Mouse (Mus musculus) MEL (cell line): ENCODE data around the gene Bcl6b. TPM values are rescaled to one million over a fixed set of nuclear protein-coding genes. Genes with fewer than 3 reads are reported as not detected.

ENCODE experiments used
- DNase-seq: peaks from one replicate; pipeline ENCODE4 v3.0.0; 2011; ENCODE audit warnings: low read depth, low spot score
- H3K27ac ChIP-seq: 2 replicates; pipeline ENCODE4 v1.5.1; 2012; ENCODE audit warnings: low read depth, mild to moderate bottlenecking, control low read depth, low read length, moderate library complexity; ENCODE audit not compliant: control insufficient read depth
- H3K27me3 ChIP-seq, 2 experiments: fragments of 150-350 bp in 1 of 2; sonication (generic) in 1 of 2; 2 replicates each; pipeline ENCODE4 v1.6.1; 2012; ENCODE audit warnings: low read length in 2 of 2, mild to moderate bottlenecking in 2 of 2, improper control_type of control experiment in 1 of 2, moderate library complexity in 1 of 2; ENCODE audit not compliant: insufficient read depth in 2 of 2, control insufficient read depth in 1 of 2
- H3K36me3 ChIP-seq, 2 experiments: 2 replicates each; pipeline ENCODE4 v1.6.1; 2012 to 2014; ENCODE audit warnings: low read length in 2 of 2, improper control_type of control experiment in 1 of 2, inconsistent platforms in 1 of 2, mild to moderate bottlenecking in 1 of 2; ENCODE audit not compliant: insufficient read depth in 2 of 2, control insufficient read depth in 1 of 2
- H3K4me1 ChIP-seq, 2 experiments: fragments of 150-350 bp in 1 of 2; sonication (generic) in 1 of 2; 2 replicates each; pipeline ENCODE4 v1.6.1; 2012; ENCODE audit warnings: low read length in 2 of 2, improper control_type of control experiment in 1 of 2, mild to moderate bottlenecking in 1 of 2; ENCODE audit not compliant: insufficient read depth in 2 of 2, control insufficient read depth in 1 of 2
- H3K4me3 ChIP-seq, 2 experiments: fragments of 150-350 bp in 1 of 2; sonication (generic) in 1 of 2; 2 replicates each; pipeline ENCODE4 v1.5.1; 2012; ENCODE audit warnings: low read depth in 2 of 2, low read length in 2 of 2, mild to moderate bottlenecking in 2 of 2, moderate library complexity in 2 of 2, control low read depth in 1 of 2, improper control_type of control experiment in 1 of 2; ENCODE audit not compliant: control insufficient read depth in 1 of 2, insufficient read depth in 1 of 2
- H3K79me2 ChIP-seq: 2 replicates; pipeline ENCODE4 v1.6.1; 2012; ENCODE audit warnings: mild to moderate bottlenecking, low read length, moderate library complexity; ENCODE audit not compliant: control insufficient read depth, poor library complexity, insufficient read depth
- H3K9ac ChIP-seq: 2 replicates; pipeline ENCODE4 v1.6.1; 2012; ENCODE audit warnings: low read depth, mild to moderate bottlenecking, control low read depth, low read length, moderate library complexity; ENCODE audit not compliant: control insufficient read depth, poor library complexity, severe bottlenecking
- H3K9me3 ChIP-seq: fragments of 150-350 bp; sonication (generic); replicated peaks from 2 replicates; pipeline ENCODE4 v1.6.1; 2012; ENCODE audit warnings: mild to moderate bottlenecking, low read length, improper control_type of control experiment, moderate library complexity; ENCODE audit not compliant: insufficient read depth
- BHLHE40 ChIP-seq: IDR thresholded peaks from 2 replicates; pipeline ENCODE4 v1.6.1; 2012; ENCODE audit warnings: low read depth, mild to moderate bottlenecking, inconsistent platforms, low read length, improper control_type of control experiment, borderline replicate concordance
- CHD1 ChIP-seq: IDR thresholded peaks from 2 replicates; pipeline ENCODE4 v1.6.1; 2012; ENCODE audit warnings: low read depth, mild to moderate bottlenecking, inconsistent platforms, low read length, improper control_type of control experiment
- CTCF ChIP-seq, 3 experiments: IDR thresholded peaks in 2 of 3; conservative IDR thresholded peaks in 1 of 3; 2 replicates each; pipeline ENCODE4 v1.5.1; 2011 to 2012; ENCODE audit warnings: low read length in 3 of 3, low read depth in 2 of 3, mild to moderate bottlenecking in 2 of 3, improper control_type of control experiment in 1 of 3, inconsistent platforms in 1 of 3, mixed read lengths in 1 of 3, moderate library complexity in 1 of 3; ENCODE audit not compliant: control insufficient read depth in 1 of 3, insufficient read depth in 1 of 3, poor library complexity in 1 of 3, severe bottlenecking in 1 of 3
- ELF1 ChIP-seq: IDR thresholded peaks from 2 replicates; pipeline ENCODE4 v1.6.1; 2014; ENCODE audit warnings: low read depth, mild to moderate bottlenecking, inconsistent platforms, low read length, improper control_type of control experiment, moderate library complexity
- JUND ChIP-seq: IDR thresholded peaks from 2 replicates; pipeline ENCODE4 v1.6.1; 2011; ENCODE audit warnings: low read depth, mild to moderate bottlenecking, improper control_type of control experiment, low read length
- MAFK ChIP-seq: IDR thresholded peaks from 2 replicates; pipeline ENCODE4 v1.6.1; 2011; ENCODE audit warnings: low read depth, mild to moderate bottlenecking, low read length, improper control_type of control experiment, borderline replicate concordance
- MAX ChIP-seq: IDR thresholded peaks from 2 replicates; pipeline ENCODE4 v1.6.1; 2011; ENCODE audit warnings: low read length, improper control_type of control experiment
- MAZ ChIP-seq: IDR thresholded peaks from 2 replicates; pipeline ENCODE4 v1.6.1; 2012; ENCODE audit warnings: low read depth, mild to moderate bottlenecking, inconsistent platforms, low read length, improper control_type of control experiment
- MXI1 ChIP-seq: IDR thresholded peaks from 2 replicates; pipeline ENCODE4 v1.6.1; 2011; ENCODE audit warnings: mild to moderate bottlenecking, low read depth, low read length, improper control_type of control experiment
- MYB ChIP-seq: IDR thresholded peaks from 2 replicates; pipeline ENCODE4 v1.6.1; 2011; ENCODE audit warnings: mild to moderate bottlenecking, low read depth, low read length, improper control_type of control experiment
- MYC ChIP-seq: IDR thresholded peaks from 2 replicates; pipeline ENCODE4 v1.6.1; 2011; ENCODE audit warnings: low read depth, mild to moderate bottlenecking, low read length, improper control_type of control experiment, moderate library complexity
- NELFE ChIP-seq: IDR thresholded peaks from 2 replicates; pipeline ENCODE4 v1.6.1; 2011; ENCODE audit warnings: low read depth, low read length, improper control_type of control experiment
- POLR2A ChIP-seq, 2 experiments: IDR thresholded peaks; 2 replicates each; pipeline ENCODE4 v1.6.1; 2011 to 2012; ENCODE audit warnings: low read length in 2 of 2, mild to moderate bottlenecking in 2 of 2, control low read depth in 1 of 2, improper control_type of control experiment in 1 of 2, low read depth in 1 of 2, moderate library complexity in 1 of 2; ENCODE audit not compliant: control insufficient read depth in 1 of 2, insufficient read depth in 1 of 2, poor library complexity in 1 of 2
- POLR2AphosphoS2 ChIP-seq: IDR thresholded peaks from 2 replicates; pipeline ENCODE4 v1.6.1; 2011; ENCODE audit warnings: low read length, improper control_type of control experiment
- RAD21 ChIP-seq: IDR thresholded peaks from 2 replicates; pipeline ENCODE4 v1.6.1; 2011; ENCODE audit warnings: mild to moderate bottlenecking, low read depth, low read length, improper control_type of control experiment
- RCOR1 ChIP-seq: IDR thresholded peaks from 2 replicates; pipeline ENCODE4 v1.6.1; 2012; ENCODE audit warnings: low read depth, mild to moderate bottlenecking, inconsistent platforms, low read length, improper control_type of control experiment
- SIN3A ChIP-seq: IDR thresholded peaks from 2 replicates; pipeline ENCODE4 v1.6.1; 2012; ENCODE audit warnings: low read length, improper control_type of control experiment, inconsistent platforms
- SMC3 ChIP-seq: IDR thresholded peaks from 2 replicates; pipeline ENCODE4 v1.6.1; 2011; ENCODE audit warnings: low read depth, low read length, improper control_type of control experiment
- TAL1 ChIP-seq: IDR thresholded peaks from 2 replicates; pipeline ENCODE4 v1.6.1; 2012; ENCODE audit warnings: mild to moderate bottlenecking, inconsistent platforms, low read length, moderate library complexity, mixed read lengths
- TBP ChIP-seq: IDR thresholded peaks from 2 replicates; pipeline ENCODE4 v1.8.0; 2011; ENCODE audit warnings: low read depth, low read length, improper control_type of control experiment
- TCF12 ChIP-seq: IDR thresholded peaks from 2 replicates; pipeline ENCODE4 v1.6.1; 2014; ENCODE audit warnings: low read depth, mild to moderate bottlenecking, inconsistent platforms, low read length, improper control_type of control experiment, moderate library complexity
- UBTF ChIP-seq: IDR thresholded peaks from 2 replicates; pipeline ENCODE4 v1.6.1; 2012; ENCODE audit warnings: low read depth, mild to moderate bottlenecking, inconsistent platforms, low read length, improper control_type of control experiment, moderate library complexity, borderline replicate concordance; ENCODE audit not compliant: insufficient read depth
- ZC3H11A ChIP-seq: IDR thresholded peaks from 2 replicates; pipeline ENCODE4 v1.6.1; 2012; ENCODE audit warnings: low read depth, mild to moderate bottlenecking, inconsistent platforms, low read length, improper control_type of control experiment
- ZKSCAN1 ChIP-seq: IDR thresholded peaks from 2 replicates; pipeline ENCODE4 v1.6.1; 2012; ENCODE audit warnings: low read depth, mild to moderate bottlenecking, inconsistent platforms, low read length, improper control_type of control experiment, moderate library complexity
- ZMIZ1 ChIP-seq: IDR thresholded peaks from 2 replicates; pipeline ENCODE4 v1.6.1; 2012; ENCODE audit warnings: low read depth, mild to moderate bottlenecking, inconsistent platforms, low read length, improper control_type of control experiment, moderate library complexity
- ZNF384 ChIP-seq: IDR thresholded peaks from 2 replicates; pipeline ENCODE4 v1.6.1; 2012; ENCODE audit warnings: low read depth, mild to moderate bottlenecking, inconsistent platforms, low read length, improper control_type of control experiment
- polyA plus RNA-seq, 2 experiments: library from polyadenylated mRNA; stranded (reverse) in 1 of 2; unstranded in 1 of 2; fragments of >175 nt in 1 of 2; fragments of >200 nt in 1 of 2; gene quantifications; 2 replicates each; pipeline versions ENCODE4 v1.2.1 to v1.2.4; 2012; ENCODE audit warnings: low replicate concordance in 2 of 2, low read depth in 1 of 2; ENCODE audit not compliant: insufficient read length in 2 of 2, insufficient read depth in 1 of 2, missing spikeins in 1 of 2
- total RNA-seq: library from RNA; depleted of rRNA; stranded (reverse); fragments of 300-350 nt; gene quantifications from 2 replicates; pipeline ENCODE4 v1.2.3, GENCODE M21; 2012

Bcl6b gene
- total and polyA plus RNA-seq, 3 experiments: not detected

- Histone ChIP-seq H3K27ac (no peak overlapping the region), H3K4me1 (peaks cover 0 to 11% of the 10 kb centered on the region in 2 experiments; a peak in 2 of 4 replicates), H3K79me2 (peaks cover 3% of the 10 kb centered on the region; the same call in 1 of the 2 replicates), H3K9me3 (no peaks in the 10 kb centered on the region), H3K9ac (no peak overlapping the region), H3K27me3 (no peaks in the 10 kb centered on the region), H3K36me3 (peaks cover 0 to 6% of the 10 kb centered on the region in 2 experiments; a peak in 2 of 4 replicates), H3K4me3 (no peak overlapping the region)
- no peak for TF ChIP-seq CTCF (IDR thresholded peaks at IDR 0.05 in 2 of 3, conservative IDR thresholded peaks at IDR 0.05 in 1 of 3; ENCODE audit: control insufficient read depth in 1 of 3, insufficient read depth in 1 of 3, low read depth in 2 of 3, low read length in 3 of 3, poor library complexity in 1 of 3, severe bottlenecking in 1 of 3)
- TF ChIP-seq UBTF: no peak
- TF ChIP-seq MYB: no peak
- no peak for TF ChIP-seq ZNF384
- no peak for TF ChIP-seq RCOR1
- no peak for TF ChIP-seq MYC
- no peak for TF ChIP-seq POLR2A (IDR thresholded peaks at IDR 0.05; ENCODE audit: control insufficient read depth in 1 of 2, insufficient read depth in 1 of 2, low read depth in 1 of 2, low read length in 2 of 2, poor library complexity in 1 of 2)
- no peak for TF ChIP-seq RAD21
- no peak for TF ChIP-seq MAFK
- TF ChIP-seq ZMIZ1: no peak
- TF ChIP-seq CHD1: no peak
- no peak for TF ChIP-seq BHLHE40
- TF ChIP-seq TAL1: no peak
- TF ChIP-seq ZKSCAN1: no peak
- TF ChIP-seq NELFE: no peak
- DNase-seq: no peak
Measured at GRCm38 (mm10) chr11:70233016-70233415, 3.4 kb upstream of the Bcl6b start.

- Histone ChIP-seq H3K9ac (no peak overlapping the region), H3K27me3 (no peaks in the 10 kb centered on the region), H3K36me3 (peaks cover 0 to 6% of the 10 kb centered on the region in 2 experiments; a peak in 2 of 4 replicates)
- TF ChIP-seq ELF1: no peak
- no peak for TF ChIP-seq MAX
- no peak for TF ChIP-seq POLR2AphosphoS2
- TF ChIP-seq SIN3A: no peak
- TF ChIP-seq TCF12: no peak
- TF ChIP-seq MAZ: no peak
- no peak for TF ChIP-seq UBTF
- no peak for TF ChIP-seq ZC3H11A
- no peak for TF ChIP-seq MAFK
- TF ChIP-seq TBP: no peak
- no peak for TF ChIP-seq MXI1
- no peak for TF ChIP-seq SMC3
- TF ChIP-seq NELFE: no peak
- no peak for TF ChIP-seq CTCF (IDR thresholded peaks at IDR 0.05 in 2 of 3, conservative IDR thresholded peaks at IDR 0.05 in 1 of 3; ENCODE audit: control insufficient read depth in 1 of 3, insufficient read depth in 1 of 3, low read depth in 2 of 3, low read length in 3 of 3, poor library complexity in 1 of 3, severe bottlenecking in 1 of 3)
- TF ChIP-seq JUND: no peak
- no peak for TF ChIP-seq BHLHE40
- no peak for TF ChIP-seq POLR2A (IDR thresholded peaks at IDR 0.05; ENCODE audit: control insufficient read depth in 1 of 2, insufficient read depth in 1 of 2, low read depth in 1 of 2, low read length in 2 of 2, poor library complexity in 1 of 2)
- TF ChIP-seq, all 39 proteins: peak for 0
- H3K27ac ChIP-seq: no peak overlapping the region
- DNase-seq: no peak
- H3K4me1 ChIP-seq: peaks cover 0 to 11% of the 10 kb centered on the region in 2 experiments; a peak in 2 of 4 replicates
- H3K9me3 ChIP-seq: no peaks in the 10 kb centered on the region
- H3K4me3 ChIP-seq: no peak overlapping the region
- H3K79me2 ChIP-seq: peaks cover under 1% of the 10 kb centered on the region; the same call in 1 of the 2 replicates
Measured at GRCm38 (mm10) chr11:70232546-70232945, 2.9 kb upstream of the Bcl6b start.
